Mouse (Mus musculus) adipocyte (in vitro differentiated cells): ENCODE data around the gene Gm16513.
"Not testable (repeated sequence)": the region's sequence is repeated elsewhere in the genome, so short reads cannot be mapped to it uniquely, and the experiment has no call there.

Experiments used
- DNase-seq: peaks from one replicate; pipeline ENCODE4 v3.0.0-alpha.2; 2016; ENCODE audit warnings: low spot score

The Gm16513 gene

GRCm38 (mm10) chr5:95182324-95182723, at the start of gene Gm16513:
Gm16513 (plus strand) TSS chr5:95182624.
- not testable (repeated sequence) for DNase-seq
